8 mouse cellular contexts compared by ENCODE assay signal in genomic region chr11:72221278-72221677, GRCm38 (mm10). TPM values are rescaled to one million over a fixed set of nuclear protein-coding genes. Genes with fewer than 3 reads are reported as not detected.
A peak's percentile ranks its signal among the peaks of the same experiment; 100 is the strongest.
DNase-seq lines count a peak whose midpoint lies in the region; TF ChIP-seq lines count a peak whose summit lies in the region.

No protein-coding gene starts in this region.

- peak; percentile 52 to 83 for DNase-seq in adrenal gland, adult (ENCODE audit: inconsistent age in 2 of 2, low spot score in 1 of 2)
- DNase-seq in adrenal gland, adult 8-10 months, result no peak
- DNase-seq in CD4-positive helper T cell, adult 2 months (ENCODE audit: low read depth, low spot score), result peak; percentile 79
- DNase-seq in forelimb bud, embryonic 11.5 days (ENCODE audit: low read depth, low spot score), result peak; percentile 61
- peak; percentile 18 to 63 for DNase-seq in kidney, adult 8-10 months
- DNase-seq in lung, adult 18-20 months, result peak; percentile 35 to 48
- DNase-seq in right cerebral cortex, postnatal 14 days, result peak; percentile 82

- no peak for TF ChIP-seq POLR2A in bone marrow macrophage, adult 2 months (IDR thresholded peaks at IDR 0.05; ENCODE audit: borderline replicate concordance, low read depth, low read length)

- peak; percentile 97 for TF ChIP-seq CTCF in bone marrow macrophage, adult 2 months (IDR thresholded peaks at IDR 0.05; ENCODE audit: low read depth, low read length)

- 0 out of 2 replicates have a peak overlapping the region, but pooled peaks have one; percentile 31 for H3K27ac ChIP-seq in bone marrow macrophage, adult 2 months (ENCODE audit: insufficient read depth, low read depth, low read length)

- H3K4me3 ChIP-seq in bone marrow macrophage, adult 2 months (ENCODE audit: insufficient read depth, low read length), result no peak overlapping the region

- peaks cover 13% of the 10 kb centered on the region for H3K4me1 ChIP-seq in bone marrow macrophage, adult 2 months (ENCODE audit: control insufficient read depth, insufficient read depth, low read length)

RNA-seq across cellular contexts. Expression of gene Med31, which starts 5.9 kb away (rescaled TPM):
- total RNA-seq in adrenal gland, adult 8-10 months (2022), result 10 to 100 TPM; 10.9 to 15.5 (median 13.1) TPM
- polyA plus RNA-seq in bone marrow macrophage, adult 2 months (2012; ENCODE audit: insufficient read depth, insufficient read length, missing spikeins), result 10.0 and 11.0 TPM in 2 replicates

RNA-seq across cellular contexts. Expression of gene Txndc17, which starts 13.9 kb away (rescaled TPM):
- 10 to 100 TPM; 64.8 to 87.4 (median 71.6) TPM for total RNA-seq in adrenal gland, adult 8-10 months (2022)
- 165 and 168 TPM in 2 replicates for polyA plus RNA-seq in bone marrow macrophage, adult 2 months (2012; ENCODE audit: insufficient read depth, insufficient read length, missing spikeins)

RNA-seq across cellular contexts. Expression of gene 4933427D14Rik, which starts 14.0 kb away (rescaled TPM):
- 10 to 100 TPM in 2 of 4 experiments, 1 to 10 TPM in 2; 7.0 to 16.0 (median 10.6) TPM for total RNA-seq in adrenal gland, adult 8-10 months (2022)
- polyA plus RNA-seq in bone marrow macrophage, adult 2 months (2012; ENCODE audit: insufficient read depth, insufficient read length, missing spikeins), result 5.8 and 7.1 TPM in 2 replicates

RNA-seq across cellular contexts. Expression of gene Gm43951, which starts 14.6 kb away (rescaled TPM):
- 1 to 10 TPM in 3 of 4 experiments, under 1 TPM in 1; 0.64 to 2.1 (median 1.3) TPM for total RNA-seq in adrenal gland, adult 8-10 months (2022)
- polyA plus RNA-seq in bone marrow macrophage, adult 2 months (2012; ENCODE audit: insufficient read depth, insufficient read length, missing spikeins), result 0.31 and 1.0 TPM in 2 replicates

RNA-seq across cellular contexts. Expression of gene Slc13a5, which starts 45.7 kb away (rescaled TPM):
- total RNA-seq in adrenal gland, adult 8-10 months (2022), result under 1 TPM in 3 of 4 experiments, not detected in 1; 0.18 to 0.35 (median 0.35) TPM
- not detected in 2 replicates for polyA plus RNA-seq in bone marrow macrophage, adult 2 months (2012; ENCODE audit: insufficient read depth, insufficient read length, missing spikeins)
